Mouse (Mus musculus): ENCODE data around the gene Tmprss12. TPM values are rescaled to one million over a fixed set of nuclear protein-coding genes. Genes with fewer than 3 reads are reported as not detected.

The Tmprss12 gene
- not detected in 2 replicates for polyA plus RNA-seq (2014; fragmentation: Nextera tagmentation; extraction: Ambion mirVana)

GRCm38 (mm10) chr15:100280626-100281025 lies at the start of gene Tmprss12:
Gene Tmprss12 (plus strand): TSS chr15:100280837.
- Histone ChIP-seq H3K4me3 (ENCODE audit: low read length) (no peak within 1 kb of the TSS), H3K27ac (ENCODE audit: low read depth, low read length) (no peak within 1 kb of the TSS), H3K9me3 (ENCODE audit: control insufficient read depth, low read length) (no peaks in the 10 kb centered on the region), H3K4me2 (replicated peaks; ENCODE audit: low read depth, low read length) (no peak within 1 kb of the TSS), H3K36me3 (ENCODE audit: control insufficient read depth, insufficient read depth, low read length) (no peaks in the 10 kb centered on the region), H3K9ac (ENCODE audit: low read depth, low read length) (no peak within 1 kb of the TSS), H3K4me1 (ENCODE audit: control insufficient read depth, insufficient read depth, low read length) (no peaks in the 10 kb centered on the region), H3K27me3 (ENCODE audit: control insufficient read depth, insufficient read depth, low read length) (no peaks in the 10 kb centered on the region)
- WGBS = 96% methylated on average over 20 of the region's 20 CpGs
- no peak for ATAC-seq (ENCODE audit: low FRiP score, low TSS enrichment)

GRCm38 (mm10) chr15:100231616-100232525 lies 48.8 kb upstream of the Tmprss12 start:
- ATAC-seq (ENCODE audit: low FRiP score, low TSS enrichment) = no peak
- no peak overlapping the region for H3K9ac ChIP-seq (ENCODE audit: low read depth, low read length)
- H3K27ac ChIP-seq (ENCODE audit: low read depth, low read length) = no peak overlapping the region
- H3K4me3 ChIP-seq (ENCODE audit: low read length) = no peak overlapping the region
- H3K4me2 ChIP-seq (replicated peaks; ENCODE audit: low read depth, low read length) = no peak overlapping the region
- peaks cover 9% of the 10 kb centered on the region; the same call in 1 of the 2 replicates for H3K4me1 ChIP-seq (ENCODE audit: control insufficient read depth, insufficient read depth, low read length)
- peaks cover 32% of the 10 kb centered on the region for H3K36me3 ChIP-seq (ENCODE audit: control insufficient read depth, insufficient read depth, low read length)
- H3K9me3 ChIP-seq (ENCODE audit: control insufficient read depth, low read length) = no peaks in the 10 kb centered on the region
- H3K27me3 ChIP-seq (ENCODE audit: control insufficient read depth, insufficient read depth, low read length) = no peaks in the 10 kb centered on the region
- WGBS = 89% methylated on average over 14 of the region's 14 CpGs

GRCm38 (mm10) chr15:100235208-100235965 lies 45.2 kb upstream of the Tmprss12 start:
- Histone ChIP-seq H3K9me3 (ENCODE audit: control insufficient read depth, low read length) (no peaks in the 10 kb centered on the region), H3K4me3 (ENCODE audit: low read length) (no peak overlapping the region), H3K27ac (ENCODE audit: low read depth, low read length) (no peak overlapping the region), H3K9ac (ENCODE audit: low read depth, low read length) (no peak overlapping the region), H3K4me1 (ENCODE audit: control insufficient read depth, insufficient read depth, low read length) (no peaks in the 10 kb centered on the region), H3K4me2 (replicated peaks; ENCODE audit: low read depth, low read length) (no peak overlapping the region), H3K27me3 (ENCODE audit: control insufficient read depth, insufficient read depth, low read length) (no peaks in the 10 kb centered on the region), H3K36me3 (ENCODE audit: control insufficient read depth, insufficient read depth, low read length) (peaks cover 57% of the 10 kb centered on the region)
- no peak for ATAC-seq (ENCODE audit: low FRiP score, low TSS enrichment)
- WGBS = 90% methylated on average over 12 of the region's 12 CpGs

- Histone ChIP-seq H3K36me3 (ENCODE audit: control insufficient read depth, insufficient read depth, low read length) (peaks cover 72% of the 10 kb centered on the region), H3K4me2 (replicated peaks; ENCODE audit: low read depth, low read length) (no peak overlapping the region)
Measured at GRCm38 (mm10) chr15:100236952-100237351, 43.7 kb upstream of the Tmprss12 start.

GRCm38 (mm10) chr15:100241780-100242179 lies 38.9 kb upstream of the Tmprss12 start:
- peaks cover 81% of the 10 kb centered on the region for H3K36me3 ChIP-seq (ENCODE audit: control insufficient read depth, insufficient read depth, low read length)
- WGBS = 95% methylated on average over 6 of the region's 6 CpGs
- no peak overlapping the region for H3K27ac ChIP-seq (ENCODE audit: low read depth, low read length)
- no peaks in the 10 kb centered on the region for H3K4me1 ChIP-seq (ENCODE audit: control insufficient read depth, insufficient read depth, low read length)
- no peak overlapping the region for H3K9ac ChIP-seq (ENCODE audit: low read depth, low read length)
- no peaks in the 10 kb centered on the region for H3K9me3 ChIP-seq (ENCODE audit: control insufficient read depth, low read length)
- H3K4me3 ChIP-seq (ENCODE audit: low read length) = no peak overlapping the region
- no peak for ATAC-seq (ENCODE audit: low FRiP score, low TSS enrichment)
- H3K4me2 ChIP-seq (replicated peaks; ENCODE audit: low read depth, low read length) = no peak overlapping the region
- no peaks in the 10 kb centered on the region for H3K27me3 ChIP-seq (ENCODE audit: control insufficient read depth, insufficient read depth, low read length)

More at GRCm38 (mm10) chr15:100236952-100237351, 43.7 kb upstream of the Tmprss12 start:
- no peaks in the 10 kb centered on the region for H3K4me1 ChIP-seq (ENCODE audit: control insufficient read depth, insufficient read depth, low read length)
- no peak overlapping the region for H3K27ac ChIP-seq (ENCODE audit: low read depth, low read length)
- H3K27me3 ChIP-seq (ENCODE audit: control insufficient read depth, insufficient read depth, low read length) = no peaks in the 10 kb centered on the region
- no peak overlapping the region for H3K4me3 ChIP-seq (ENCODE audit: low read length)
- H3K9me3 ChIP-seq (ENCODE audit: control insufficient read depth, low read length) = no peaks in the 10 kb centered on the region
- WGBS = 89% methylated on average over 6 of the region's 6 CpGs
- no peak for ATAC-seq (ENCODE audit: low FRiP score, low TSS enrichment)
- H3K9ac ChIP-seq (ENCODE audit: low read depth, low read length) = no peak overlapping the region

GRCm38 (mm10) chr15:100245951-100246350 lies 34.7 kb upstream of the Tmprss12 start:
- ATAC-seq (ENCODE audit: low FRiP score, low TSS enrichment) = no peak
- 96% methylated on average over 7 of the region's 7 CpGs for WGBS
- Histone ChIP-seq H3K4me1 (ENCODE audit: control insufficient read depth, insufficient read depth, low read length) (no peaks in the 10 kb centered on the region), H3K36me3 (ENCODE audit: control insufficient read depth, insufficient read depth, low read length) (peaks cover 87% of the 10 kb centered on the region), H3K9ac (ENCODE audit: low read depth, low read length) (no peak overlapping the region), H3K9me3 (ENCODE audit: control insufficient read depth, low read length) (no peaks in the 10 kb centered on the region), H3K4me3 (ENCODE audit: low read length) (no peak overlapping the region), H3K4me2 (replicated peaks; ENCODE audit: low read depth, low read length) (no peak overlapping the region), H3K27me3 (ENCODE audit: control insufficient read depth, insufficient read depth, low read length) (no peaks in the 10 kb centered on the region), H3K27ac (ENCODE audit: low read depth, low read length) (no peak overlapping the region)

- WGBS = 92% methylated on average over 9 of the region's 9 CpGs
- peaks cover 89% of the 10 kb centered on the region for H3K36me3 ChIP-seq (ENCODE audit: control insufficient read depth, insufficient read depth, low read length)
- no peaks in the 10 kb centered on the region for H3K9me3 ChIP-seq (ENCODE audit: control insufficient read depth, low read length)
- H3K4me2 ChIP-seq (replicated peaks; ENCODE audit: low read depth, low read length) = no peak overlapping the region
- no peak overlapping the region for H3K9ac ChIP-seq (ENCODE audit: low read depth, low read length)
- no peaks in the 10 kb centered on the region for H3K27me3 ChIP-seq (ENCODE audit: control insufficient read depth, insufficient read depth, low read length)
- no peak overlapping the region for H3K4me3 ChIP-seq (ENCODE audit: low read length)
- no peak for ATAC-seq (ENCODE audit: low FRiP score, low TSS enrichment)
- H3K4me1 ChIP-seq (ENCODE audit: control insufficient read depth, insufficient read depth, low read length) = no peaks in the 10 kb centered on the region
- H3K27ac ChIP-seq (ENCODE audit: low read depth, low read length) = no peak overlapping the region
Measured at GRCm38 (mm10) chr15:100247296-100247695, 33.3 kb upstream of the Tmprss12 start.

- Histone ChIP-seq H3K4me1 (ENCODE audit: control insufficient read depth, insufficient read depth, low read length) (no peaks in the 10 kb centered on the region), H3K4me2 (replicated peaks; ENCODE audit: low read depth, low read length) (no peak overlapping the region), H3K4me3 (ENCODE audit: low read length) (no peak overlapping the region), H3K27me3 (ENCODE audit: control insufficient read depth, insufficient read depth, low read length) (no peaks in the 10 kb centered on the region), H3K36me3 (ENCODE audit: control insufficient read depth, insufficient read depth, low read length) (peaks cover 90% of the 10 kb centered on the region), H3K9ac (ENCODE audit: low read depth, low read length) (no peak overlapping the region), H3K9me3 (ENCODE audit: control insufficient read depth, low read length) (no peaks in the 10 kb centered on the region), H3K27ac (ENCODE audit: low read depth, low read length) (no peak overlapping the region)
- 93% methylated on average over 6 of the region's 6 CpGs for WGBS
- no peak for ATAC-seq (ENCODE audit: low FRiP score, low TSS enrichment)
Measured at GRCm38 (mm10) chr15:100248665-100249433, 31.8 kb upstream of the Tmprss12 start.

Data from kidney, embryonic 14.5 days (tissue).